Mouse (Mus musculus) lung, embryonic 15.5 days (tissue): ENCODE data around the gene St8sia1. TPM values are rescaled to one million over a fixed set of nuclear protein-coding genes. Genes with fewer than 3 reads are reported as not detected.
"Not testable (repeated sequence)": the region's sequence is repeated elsewhere in the genome, so short reads cannot be mapped to it uniquely, and the experiment has no call there.

Source experiments
- ATAC-seq: fragments of 200-750 bp; cut with Nextera tagmentation; 2 replicates; pipeline ENCODE4 v1.8.0; 2017; ENCODE audit warnings: moderate number of reproducible peaks, borderline replicate concordance; ENCODE audit not compliant: low FRiP score, low TSS enrichment; ENCODE audit errors: extremely low read depth
- H3K27ac ChIP-seq: fragments of 300-500 bp; sonication (generic); 2 replicates; pipeline ENCODE4 v1.5.1; 2015; ENCODE audit warnings: moderate library complexity, mild to moderate bottlenecking, inconsistent platforms
- H3K27me3 ChIP-seq: fragments of 300-500 bp; sonication (generic); 2 replicates; pipeline ENCODE4 v1.6.1; 2015; ENCODE audit warnings: inconsistent platforms
- H3K36me3 ChIP-seq: fragments of 300-500 bp; sonication (generic); 2 replicates; pipeline ENCODE4 v1.6.1; 2015; ENCODE audit warnings: inconsistent platforms
- H3K4me1 ChIP-seq: fragments of 300-500 bp; sonication (generic); 2 replicates; pipeline ENCODE4 v1.6.1; 2015; ENCODE audit warnings: inconsistent platforms
- H3K4me2 ChIP-seq: fragments of 300-500 bp; sonication (generic); 2 replicates; pipeline ENCODE4 v1.6.1; 2015; ENCODE audit warnings: inconsistent platforms, mild to moderate bottlenecking, moderate library complexity
- H3K4me3 ChIP-seq: fragments of 300-500 bp; sonication (generic); 2 replicates; pipeline ENCODE4 v1.5.1; 2015; ENCODE audit warnings: mild to moderate bottlenecking, inconsistent platforms
- H3K9ac ChIP-seq: fragments of 300-500 bp; sonication (generic); 2 replicates; pipeline ENCODE4 v1.6.1; 2015; ENCODE audit warnings: inconsistent platforms
- H3K9me3 ChIP-seq: fragments of 300-500 bp; sonication (generic); 2 replicates; pipeline ENCODE4 v1.6.1; 2016; ENCODE audit warnings: inconsistent platforms
- WGBS: fragments of 180-500 bp; shearing (Covaris S2); methylation state at CpG from one replicate; pipeline ENCODE4 v1.1.7; 2015; 5-methylcytosine and 5-hydroxymethylcytosine counted together
- polyA plus RNA-seq: library from polyadenylated mRNA; unstranded; fragments of >200 nt; fragmentation: Nextera tagmentation; extraction: Ambion mirVana; gene quantifications from 2 replicates; pipeline ENCODE4 v1.2.1, GENCODE M21; 2015

The St8sia1 gene
- polyA plus RNA-seq, 1 experiment from 2014 or later, result 0.46 TPM

DNA sequence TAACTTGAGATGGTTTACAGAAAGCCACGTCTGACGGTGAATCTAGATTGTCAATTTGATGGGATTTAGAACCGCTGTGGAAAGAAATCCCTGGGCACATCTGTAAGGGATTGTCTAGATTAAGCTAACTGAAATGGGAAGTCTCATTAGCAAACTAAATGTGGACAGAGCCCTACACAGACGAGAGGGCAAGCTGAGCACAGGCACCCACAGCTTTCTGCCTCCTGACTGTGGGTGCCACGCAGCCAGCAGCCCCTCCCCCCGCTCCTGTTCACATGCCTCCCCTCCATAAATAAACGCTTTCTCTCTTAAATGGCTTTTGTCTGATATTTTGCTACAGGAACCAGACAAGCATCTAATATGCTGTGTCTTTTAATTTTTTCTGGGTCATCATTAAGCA is 27.8 kb upstream of the St8sia1 start:
- ATAC-seq, result no peak
- no peak overlapping the region for H3K4me2 ChIP-seq
- no peaks in the 10 kb centered on the region for H3K36me3 ChIP-seq
- no peak overlapping the region for H3K9ac ChIP-seq
- H3K9me3 ChIP-seq, result no peaks in the 10 kb centered on the region
- H3K4me1 ChIP-seq, result no peaks in the 10 kb centered on the region
- WGBS, result 36% methylated on average over 7 of the region's 7 CpGs
- H3K4me3 ChIP-seq, result no peak overlapping the region
- no peaks in the 10 kb centered on the region; the same call in 1 of the 2 replicates for H3K27me3 ChIP-seq
- H3K27ac ChIP-seq, result no peak overlapping the region

DNA sequence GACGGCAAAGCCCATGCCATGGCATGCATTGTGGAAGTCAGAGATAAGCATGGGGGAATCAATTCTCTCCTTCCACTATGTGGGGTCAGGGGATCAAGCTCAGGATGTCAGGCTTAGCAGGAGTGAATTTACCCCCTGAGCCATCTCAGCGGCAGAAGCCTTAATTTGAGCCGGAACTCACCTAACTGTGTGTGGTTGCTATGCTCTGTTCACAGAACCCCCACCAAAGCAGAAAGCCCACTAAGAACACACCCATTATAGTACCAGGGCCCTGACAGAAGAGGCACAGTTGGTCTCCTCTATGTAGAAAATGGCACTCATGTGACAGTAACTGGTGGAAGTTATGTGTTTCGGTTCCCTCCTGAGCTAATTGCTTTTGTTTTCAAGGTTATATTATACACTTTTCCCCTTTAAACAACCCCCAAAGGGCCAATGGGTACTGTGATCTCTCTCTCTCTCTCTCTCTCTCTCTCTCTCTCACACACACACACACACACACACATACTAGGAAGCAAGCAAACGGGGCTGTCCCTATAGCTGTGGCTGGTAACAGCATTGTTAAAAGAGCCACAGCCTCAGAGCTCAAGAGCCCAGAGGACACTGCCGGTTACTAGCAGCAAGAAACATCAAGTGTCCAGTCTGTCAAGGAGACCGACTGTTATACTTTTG is 27.3 kb upstream of the St8sia1 start:
- H3K36me3 ChIP-seq, result no peaks in the 10 kb centered on the region
- H3K27me3 ChIP-seq, result no peaks in the 10 kb centered on the region; the same call in 1 of the 2 replicates
- no peak overlapping the region for H3K4me3 ChIP-seq
- H3K4me1 ChIP-seq, result no peaks in the 10 kb centered on the region
- no peak for ATAC-seq
- no peak overlapping the region for H3K4me2 ChIP-seq
- no peak overlapping the region for H3K27ac ChIP-seq
- no peak overlapping the region for H3K9ac ChIP-seq
- no peaks in the 10 kb centered on the region for H3K9me3 ChIP-seq
- WGBS, result 40% methylated on average over 7 of the region's 7 CpGs

DNA sequence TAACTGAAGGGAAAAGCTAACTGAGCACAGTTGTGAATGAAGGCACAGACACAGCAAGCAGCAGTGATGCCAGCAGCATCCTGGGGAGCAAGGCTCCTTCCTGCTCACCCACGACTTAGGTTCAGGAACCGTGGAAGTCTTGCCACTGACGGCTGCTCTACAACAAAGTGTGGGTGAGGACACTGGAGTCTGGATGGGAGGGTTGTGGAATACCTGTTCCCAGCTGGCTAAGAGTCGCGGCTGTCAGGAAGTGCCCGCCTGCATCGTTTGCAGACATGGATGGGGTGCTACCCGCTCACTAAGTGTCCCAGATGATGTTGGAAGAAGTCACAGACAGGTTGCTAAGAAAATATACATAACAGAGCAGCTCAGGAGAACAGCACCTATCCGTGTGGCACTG is 26.3 kb upstream of the St8sia1 start:
- no peaks in the 10 kb centered on the region for H3K4me1 ChIP-seq
- no peak for ATAC-seq
- no peaks in the 10 kb centered on the region for H3K36me3 ChIP-seq
- H3K9ac ChIP-seq, result no peak overlapping the region
- no peak overlapping the region for H3K27ac ChIP-seq
- no peaks in the 10 kb centered on the region; the same call in 1 of the 2 replicates for H3K27me3 ChIP-seq
- no peak overlapping the region for H3K4me3 ChIP-seq
- no peak overlapping the region for H3K4me2 ChIP-seq
- no peaks in the 10 kb centered on the region for H3K9me3 ChIP-seq
- WGBS, result 68% methylated on average over 9 of the region's 9 CpGs

DNA sequence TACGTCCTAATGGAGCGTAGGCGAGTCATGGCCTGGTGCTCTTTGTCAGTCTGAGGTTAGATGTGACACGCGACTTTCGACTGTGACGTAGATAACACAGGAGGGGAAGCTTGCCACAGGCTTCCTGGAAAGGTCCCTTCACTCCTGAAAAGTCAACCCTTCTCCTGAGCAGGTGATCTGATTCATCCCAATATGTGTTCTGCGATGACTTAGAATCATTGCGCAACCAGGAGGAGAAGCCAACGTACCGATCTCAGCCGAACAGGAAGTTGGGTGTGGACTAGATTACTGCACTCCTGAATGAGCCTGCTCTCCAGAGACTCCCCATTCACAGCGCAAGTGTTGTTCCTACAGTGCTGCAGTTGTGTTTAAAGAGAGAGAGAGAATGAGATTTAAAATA is 25.2 kb upstream of the St8sia1 start:
- no peak overlapping the region for H3K4me2 ChIP-seq
- no peak for ATAC-seq
- WGBS, result 74% methylated on average over 13 of the region's 13 CpGs
- H3K9me3 ChIP-seq, result no peaks in the 10 kb centered on the region
- H3K9ac ChIP-seq, result no peak overlapping the region
- H3K4me1 ChIP-seq, result no peaks in the 10 kb centered on the region
- H3K27me3 ChIP-seq, result no peaks in the 10 kb centered on the region; the same call in 1 of the 2 replicates
- H3K27ac ChIP-seq, result no peak overlapping the region
- H3K36me3 ChIP-seq, result no peaks in the 10 kb centered on the region
- no peak overlapping the region for H3K4me3 ChIP-seq

DNA sequence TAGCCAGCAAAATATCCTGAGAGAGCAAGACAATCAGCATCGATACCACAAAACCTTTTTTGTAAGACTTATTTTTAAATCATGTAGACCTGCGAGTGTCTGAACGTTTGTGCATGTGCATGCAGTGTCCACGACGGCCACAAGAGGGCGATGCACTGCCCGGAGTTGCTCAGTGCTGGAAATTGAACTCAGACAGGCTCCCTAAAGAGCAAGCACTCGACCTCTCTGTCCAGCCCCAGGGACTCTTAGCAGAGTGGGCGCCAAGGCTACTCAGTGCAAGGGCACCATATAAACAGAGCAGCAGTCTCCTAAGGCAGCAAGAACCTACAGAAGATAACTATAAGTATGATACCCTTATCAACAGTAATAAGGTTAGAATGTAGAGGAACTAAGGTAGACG is 24.5 kb upstream of the St8sia1 start:
- Histone ChIP-seq H3K9me3 (no peaks in the 10 kb centered on the region), H3K4me1 (no peaks in the 10 kb centered on the region), H3K27ac (no peak overlapping the region), H3K27me3 (no peaks in the 10 kb centered on the region; the same call in 1 of the 2 replicates), H3K4me2 (no peak overlapping the region), H3K36me3 (no peaks in the 10 kb centered on the region), H3K4me3 (no peak overlapping the region), H3K9ac (no peak overlapping the region)
- no peak for ATAC-seq
- WGBS, result 20% methylated on average over 10 of the region's 10 CpGs

DNA sequence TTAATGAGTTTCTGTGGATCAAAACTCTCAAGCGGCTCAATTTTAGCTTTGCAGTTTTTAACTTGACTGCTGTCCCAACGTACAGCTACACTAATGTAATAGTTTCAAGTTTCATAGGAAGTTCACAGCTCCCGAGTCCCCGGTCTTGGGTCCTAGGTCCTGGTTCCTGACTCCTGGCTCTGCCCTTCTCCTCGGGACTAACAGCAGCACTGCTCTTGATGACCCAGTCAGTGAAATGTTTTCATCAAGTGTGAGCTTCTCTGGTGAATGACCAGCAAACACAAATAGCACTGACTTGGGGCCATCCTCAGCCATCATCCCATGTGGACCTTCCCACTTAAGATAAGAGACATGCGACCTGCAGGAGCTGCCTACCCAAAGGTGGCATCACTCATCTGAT is 24.0 kb upstream of the St8sia1 start:
- H3K4me3 ChIP-seq, result no peak overlapping the region
- no peak overlapping the region for H3K9ac ChIP-seq
- no peak overlapping the region for H3K4me2 ChIP-seq
- no peaks in the 10 kb centered on the region for H3K4me1 ChIP-seq
- ATAC-seq, result no peak
- no peak overlapping the region for H3K27ac ChIP-seq
- H3K27me3 ChIP-seq, result no peaks in the 10 kb centered on the region; the same call in 1 of the 2 replicates
- 67% methylated on average over 6 of the region's 6 CpGs for WGBS
- no peaks in the 10 kb centered on the region for H3K36me3 ChIP-seq
- H3K9me3 ChIP-seq, result no peaks in the 10 kb centered on the region

DNA sequence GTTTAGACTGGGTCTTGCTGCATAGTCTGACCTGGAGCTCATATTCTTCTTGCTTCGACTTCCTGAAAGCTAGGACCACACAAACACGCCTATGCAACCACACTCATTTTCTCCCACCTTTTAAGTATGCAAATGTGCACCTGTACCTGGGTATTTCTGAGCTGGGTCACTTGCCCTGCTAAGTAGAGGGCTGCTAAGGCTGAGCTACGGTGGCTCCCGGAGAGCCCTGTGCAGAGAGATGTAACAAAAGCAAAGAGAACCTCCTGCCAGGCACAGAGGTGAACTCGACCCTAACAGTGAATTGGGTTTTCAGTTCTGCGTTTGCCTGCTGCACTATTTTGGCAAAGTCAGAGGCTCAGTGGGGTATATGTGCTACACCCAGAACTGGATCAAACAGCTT is 23.4 kb upstream of the St8sia1 start:
- Histone ChIP-seq H3K4me3 (no peak overlapping the region), H3K36me3 (no peaks in the 10 kb centered on the region), H3K9ac (no peak overlapping the region), H3K9me3 (no peaks in the 10 kb centered on the region), H3K27ac (no peak overlapping the region), H3K27me3 (no peaks in the 10 kb centered on the region; the same call in 1 of the 2 replicates), H3K4me2 (no peak overlapping the region), H3K4me1 (no peaks in the 10 kb centered on the region)
- ATAC-seq, result no peak
- WGBS, result 67% methylated on average over 6 of the region's 6 CpGs

DNA sequence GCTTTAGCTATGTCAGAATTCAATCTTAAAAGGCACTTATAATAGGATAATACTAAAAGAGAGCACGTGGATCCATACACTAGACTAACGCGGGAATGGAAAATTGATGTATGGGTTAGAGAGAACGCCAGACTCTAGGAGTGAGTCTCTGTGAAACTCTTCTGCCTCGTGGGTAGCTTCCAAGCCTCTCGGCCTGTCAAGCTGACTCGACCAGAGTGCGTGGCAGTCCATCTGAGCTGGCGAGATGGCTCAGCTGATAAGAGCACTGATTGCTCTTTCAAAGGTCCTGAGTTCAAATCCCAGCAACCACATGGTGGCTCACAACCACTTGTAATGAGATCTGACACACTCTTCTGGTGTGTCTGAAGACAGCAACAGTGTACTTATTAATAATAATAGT is 22.5 kb upstream of the St8sia1 start:
- H3K27me3 ChIP-seq, H3K36me3 ChIP-seq, H3K4me1 ChIP-seq, H3K4me3 ChIP-seq, H3K4me2 ChIP-seq, H3K27ac ChIP-seq, H3K9me3 ChIP-seq, H3K9ac ChIP-seq, ATAC-seq: not testable (repeated sequence)
- WGBS, result 79% methylated on average over 9 of the region's 9 CpGs

DNA sequence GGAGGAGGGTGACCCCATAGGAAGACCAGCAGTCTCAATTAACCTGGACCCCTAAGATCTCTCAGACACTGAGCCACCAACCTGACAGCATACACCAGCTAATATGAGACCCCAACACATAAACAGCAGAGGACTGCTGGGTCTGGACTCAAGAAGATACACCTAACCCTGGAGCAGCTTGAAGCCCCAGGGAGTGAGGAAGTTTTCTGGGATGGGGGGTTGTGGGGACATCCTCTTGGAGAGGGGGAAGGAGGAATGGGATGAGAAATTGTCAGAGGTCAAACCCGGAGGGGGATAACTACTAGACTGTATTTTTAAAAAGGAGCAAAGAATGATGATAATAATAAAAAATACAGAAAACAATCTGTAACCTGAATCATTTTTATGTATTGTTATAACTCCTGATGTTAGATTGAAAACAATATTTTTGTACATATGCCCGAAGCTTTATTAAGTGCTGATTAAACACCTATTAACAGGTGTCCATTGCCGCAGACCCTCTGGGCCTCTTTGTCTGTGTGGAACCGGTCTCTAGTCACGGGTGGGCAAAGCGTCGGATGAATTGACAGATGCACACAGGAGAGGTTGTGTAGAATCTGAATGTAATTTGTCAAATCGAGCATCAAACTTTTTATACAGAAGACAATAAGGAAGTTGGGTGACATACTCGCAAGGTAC is 21.4 kb upstream of the St8sia1 start:
- not testable (repeated sequence) for H3K4me2 ChIP-seq, H3K27me3 ChIP-seq, H3K9me3 ChIP-seq, H3K4me1 ChIP-seq, H3K27ac ChIP-seq, ATAC-seq, H3K4me3 ChIP-seq, H3K9ac ChIP-seq, H3K36me3 ChIP-seq
- WGBS, result 83% methylated on average over 9 of the region's 9 CpGs

DNA sequence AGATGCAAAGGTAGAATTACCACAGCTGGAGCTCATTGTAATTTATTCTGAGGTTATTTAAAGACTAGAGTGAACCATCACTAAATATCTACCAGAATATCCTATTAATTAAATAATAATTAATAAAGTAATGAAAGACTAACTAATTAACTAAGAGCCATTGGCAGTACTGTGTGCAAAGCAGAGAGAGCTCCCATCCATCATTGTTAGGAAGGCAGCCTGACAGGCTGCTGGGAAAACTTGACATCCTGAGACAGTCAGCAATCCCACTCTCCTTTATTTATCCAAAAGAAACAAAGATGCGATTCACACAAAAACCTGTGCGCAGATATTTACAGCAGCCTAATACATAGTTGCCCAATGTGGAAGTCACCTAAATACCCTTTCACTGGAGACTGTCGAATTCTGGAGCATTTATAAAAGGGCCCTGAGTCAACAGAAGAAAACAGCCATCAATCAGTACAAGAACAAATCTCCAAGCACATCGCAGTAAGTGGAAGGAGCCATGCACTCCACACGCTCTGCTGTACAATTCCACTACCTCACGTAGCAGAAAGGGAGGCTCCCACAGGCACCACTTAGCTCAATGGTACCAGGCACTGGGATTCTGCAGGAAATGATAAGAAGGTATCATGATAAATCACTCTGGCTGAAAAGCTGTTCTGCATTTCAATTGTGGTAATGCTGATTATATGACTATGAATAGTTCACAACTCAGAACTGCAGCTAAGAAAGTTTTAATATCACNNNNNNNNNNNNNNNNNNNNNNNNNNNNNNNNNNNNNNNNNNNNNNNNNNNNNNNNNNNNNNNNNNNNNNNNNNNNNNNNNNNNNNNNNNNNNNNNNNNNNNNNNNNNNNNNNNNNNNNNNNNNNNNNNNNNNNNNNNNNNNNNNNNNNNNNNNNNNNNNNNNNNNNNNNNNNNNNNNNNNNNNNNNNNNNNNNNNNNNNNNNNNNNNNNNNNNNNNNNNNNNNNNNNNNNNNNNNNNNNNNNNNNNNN is 15.7 kb upstream of the St8sia1 start:
- Histone ChIP-seq H3K4me1 (no peaks in the 10 kb centered on the region), H3K9ac (no peak overlapping the region), H3K27ac (no peak overlapping the region), H3K9me3 (no peaks in the 10 kb centered on the region), H3K36me3 (no peaks in the 10 kb centered on the region), H3K4me3 (no peak overlapping the region), H3K27me3 (no peaks in the 10 kb centered on the region), H3K4me2 (no peak overlapping the region)
- 13% methylated on average over 6 of the region's 6 CpGs for WGBS
- no peak for ATAC-seq

DNA sequence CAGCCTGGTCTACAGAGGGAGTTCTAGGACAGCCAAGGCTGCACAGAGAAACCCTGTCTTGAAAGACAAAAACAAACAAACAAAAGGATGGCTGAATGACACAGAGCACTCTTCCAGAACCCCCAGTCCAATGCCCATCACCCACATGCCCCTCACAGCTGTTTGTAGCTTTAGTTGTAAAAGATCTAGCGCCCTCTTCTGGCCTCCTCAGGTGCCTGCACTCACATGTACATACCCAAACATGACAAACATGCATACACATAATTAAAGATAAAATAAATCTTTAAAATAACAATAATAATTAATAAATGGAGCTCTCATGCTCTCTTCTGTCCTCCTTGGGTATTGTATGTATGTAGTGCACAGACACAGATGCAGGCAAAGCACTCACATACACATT is 13.0 kb upstream of the St8sia1 start:
- Histone ChIP-seq H3K4me3 (no peak overlapping the region), H3K4me2 (no peak overlapping the region), H3K9me3 (no peaks in the 10 kb centered on the region), H3K36me3 (no peaks in the 10 kb centered on the region), H3K9ac (no peak overlapping the region), H3K27me3 (no peaks in the 10 kb centered on the region), H3K4me1 (no peaks in the 10 kb centered on the region), H3K27ac (no peak overlapping the region)
- no peak for ATAC-seq
- 48% methylated on average over 1 of the region's 1 CpGs for WGBS

DNA sequence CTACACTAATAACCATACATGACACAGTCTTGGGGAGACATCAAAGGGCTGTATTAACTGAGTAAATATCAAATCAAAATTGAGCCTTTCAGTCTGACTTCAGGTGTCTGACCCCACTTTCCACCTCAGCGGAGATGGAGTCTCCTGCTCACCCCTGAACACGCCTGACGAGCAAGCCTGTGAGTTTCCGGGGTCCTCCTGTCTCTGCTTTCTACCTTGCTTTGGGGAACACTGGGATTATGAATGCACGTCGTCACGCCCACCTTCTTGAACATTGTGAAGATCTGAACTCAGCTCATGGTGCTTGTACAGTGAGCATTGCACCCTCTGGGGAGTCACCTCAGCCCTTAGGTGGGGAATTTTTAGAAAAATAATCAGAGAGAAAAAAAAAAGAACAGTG is 9.0 kb upstream of the St8sia1 start:
- 82% methylated on average over 7 of the region's 7 CpGs for WGBS
- Histone ChIP-seq H3K4me1 (no peaks in the 10 kb centered on the region), H3K27me3 (no peaks in the 10 kb centered on the region), H3K27ac (no peak overlapping the region), H3K4me2 (no peak overlapping the region), H3K36me3 (no peaks in the 10 kb centered on the region), H3K4me3 (no peak overlapping the region), H3K9me3 (no peaks in the 10 kb centered on the region), H3K9ac (no peak overlapping the region)
- no peak for ATAC-seq
